Mouse (Mus musculus) fibroblast of lung, adult 2 months (primary cell): ENCODE measurements at regions not wholly inside any gene's neighbourhood (a gene's known extent, or its start where the extent isn't known, plus 50 kb on each side); places are given as distances from the start of the nearest gene placed in this dataset.

ENCODE experiments used
- DNase-seq: peaks from one replicate; pipeline ENCODE4 v3.0.0-alpha.2; 2011; ENCODE audit warnings: low read depth

DNA sequence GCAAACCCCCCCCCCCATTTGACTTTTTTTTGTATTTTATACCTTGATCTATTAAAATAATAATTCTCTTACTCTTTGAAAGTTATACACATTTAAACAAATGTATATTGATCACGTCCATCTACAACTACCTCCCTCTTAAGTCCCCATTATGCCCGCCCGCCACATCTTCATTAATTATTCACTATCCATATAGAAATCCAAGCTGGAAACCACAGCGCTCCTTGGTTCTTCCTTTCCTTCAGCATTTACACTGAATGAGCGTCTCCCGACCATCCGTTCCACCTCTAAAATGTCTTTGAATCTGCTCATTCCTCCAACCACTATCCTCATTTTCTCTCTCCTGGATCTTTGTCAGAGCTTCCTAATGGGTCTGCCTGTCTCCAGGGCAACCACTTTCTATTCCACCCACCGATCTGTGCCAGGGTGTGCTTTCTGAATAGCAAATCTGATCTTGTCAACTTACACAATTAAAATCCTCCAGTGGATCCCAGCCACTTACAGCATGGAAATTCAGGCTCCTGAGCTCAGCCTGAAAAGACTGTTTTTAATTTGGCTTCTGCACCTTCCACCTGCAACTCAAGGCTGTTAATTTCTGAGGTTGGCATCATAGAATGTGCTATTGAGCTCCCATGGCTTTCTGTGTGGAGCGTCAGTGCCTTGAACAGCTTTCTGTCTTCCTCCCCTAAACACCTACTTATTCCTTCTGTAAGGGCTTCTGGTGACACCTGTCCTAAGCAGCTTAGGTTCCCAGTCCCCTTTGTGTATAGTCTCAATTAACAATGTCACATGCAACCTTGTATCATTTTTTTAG is 265.5 kb downstream of the Spry2 start:
- DNase-seq, result no peak

DNA sequence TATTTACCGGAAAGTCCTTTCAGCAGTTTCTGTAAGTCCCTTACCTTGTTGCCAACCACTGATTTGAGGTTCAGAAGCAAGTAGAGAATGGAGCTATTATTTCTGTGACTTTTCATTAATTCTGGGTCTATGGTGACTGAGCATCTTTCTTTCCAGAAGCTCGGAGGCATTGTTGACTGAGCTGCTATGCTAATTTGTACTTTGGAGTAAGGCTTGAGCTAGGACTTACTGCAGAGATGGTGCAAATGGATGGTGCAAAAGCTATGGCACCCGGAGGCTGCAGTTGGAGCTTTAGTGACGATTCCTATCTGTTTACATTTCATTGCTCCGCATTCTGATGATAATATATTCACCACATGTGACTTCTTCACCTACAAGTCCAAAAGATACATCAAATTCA is 266.2 kb downstream of the Spry2 start:
- no peak for DNase-seq

DNA sequence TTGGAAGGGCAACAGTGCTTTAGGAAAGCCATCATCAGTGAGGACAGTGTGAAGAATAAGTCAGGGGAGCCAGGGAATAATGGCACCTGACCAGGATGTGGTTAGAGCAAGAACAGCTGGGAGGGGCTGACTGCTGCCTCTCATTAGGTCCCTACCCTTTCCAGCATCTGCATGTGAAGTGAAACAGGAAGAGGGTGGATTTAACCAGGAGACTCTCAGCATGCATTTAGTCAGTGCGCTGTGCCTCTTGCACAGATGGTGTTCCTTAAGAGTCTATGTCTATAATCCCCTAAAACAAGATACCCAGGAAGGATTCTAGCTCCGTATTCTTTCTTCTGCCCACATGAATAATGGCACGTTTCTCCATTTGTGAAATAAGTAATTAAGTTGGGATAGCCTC is 267.9 kb downstream of the Spry2 start:
- no peak for DNase-seq

DNA sequence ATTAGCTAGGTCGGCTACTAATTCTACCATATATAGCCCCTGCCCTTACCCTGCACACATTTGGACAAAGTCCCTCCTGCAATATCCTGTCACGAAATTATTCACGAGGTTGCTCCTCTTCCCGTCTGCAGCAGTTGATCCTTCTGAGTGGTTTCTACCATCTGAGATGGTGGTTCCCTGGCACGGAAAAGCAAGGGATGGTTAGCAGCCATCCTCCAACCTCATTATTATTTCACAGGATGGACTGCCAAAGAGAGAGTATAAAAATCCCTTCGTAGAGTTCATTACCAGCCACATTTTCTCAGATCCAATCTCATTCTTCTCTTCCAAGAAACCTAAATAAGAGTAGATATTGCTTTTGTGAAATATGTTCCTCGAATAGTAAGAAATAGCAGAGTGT is 272.2 kb downstream of the Spry2 start:
- DNase-seq, result no peak

DNA sequence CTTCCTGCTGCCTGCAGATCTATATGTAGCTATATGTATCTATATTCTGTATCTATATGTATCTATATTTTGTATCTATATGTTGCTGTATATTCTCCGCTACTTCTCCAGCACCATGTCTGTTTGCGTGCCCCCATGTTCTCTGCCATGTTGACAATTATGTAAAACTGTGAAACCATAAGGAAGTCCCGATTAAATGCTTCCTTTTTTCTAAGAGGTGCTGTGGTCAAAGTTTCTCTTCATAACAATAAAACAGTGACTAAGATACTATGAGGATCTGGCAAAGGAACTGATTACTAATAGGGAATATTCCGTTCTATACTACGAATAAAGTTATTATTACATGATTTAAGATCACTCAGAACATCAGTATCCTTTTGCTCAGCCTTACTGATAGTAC is 274.5 kb downstream of the Spry2 start:
- no peak for DNase-seq

DNA sequence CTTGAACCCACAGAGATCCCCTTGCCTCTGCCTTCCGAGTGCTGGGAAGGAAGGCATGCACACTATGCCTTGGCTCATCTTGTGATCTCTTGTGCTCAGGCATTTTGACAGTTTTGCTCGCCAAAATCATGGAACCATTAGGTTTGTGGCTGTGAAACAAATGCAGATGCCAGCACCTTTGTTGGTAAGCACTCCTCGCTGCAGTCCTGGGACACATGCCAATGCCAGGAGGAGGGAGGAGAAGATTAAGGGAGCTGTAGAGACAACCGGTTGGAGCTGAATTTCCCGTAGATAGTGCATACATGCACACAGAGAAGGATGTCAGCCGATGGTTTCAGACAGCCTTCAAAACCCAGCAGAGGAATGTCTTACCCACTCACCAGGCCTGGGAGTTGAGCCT is 275.5 kb downstream of the Spry2 start:
- no peak for DNase-seq

DNA sequence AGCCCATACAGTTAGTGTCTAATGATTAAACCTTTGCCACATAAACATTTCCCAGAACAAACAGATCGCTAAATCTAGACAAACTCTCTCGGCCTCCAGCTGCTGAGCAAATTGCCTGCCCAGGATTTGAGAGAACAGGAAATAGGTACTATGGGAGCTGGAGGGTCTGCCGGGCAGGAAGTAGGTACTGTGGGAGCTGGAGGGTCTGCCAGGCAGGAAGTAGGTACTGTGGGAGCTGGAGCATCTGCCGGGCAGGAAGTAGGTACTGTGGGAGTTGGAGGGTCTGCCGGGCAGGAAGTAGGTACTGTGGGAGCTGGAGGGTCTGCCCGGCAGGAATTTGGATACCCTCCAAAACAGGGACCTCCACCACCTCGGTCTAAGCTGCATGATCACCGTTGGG is 277.2 kb downstream of the Spry2 start:
- DNase-seq, result no peak

DNA sequence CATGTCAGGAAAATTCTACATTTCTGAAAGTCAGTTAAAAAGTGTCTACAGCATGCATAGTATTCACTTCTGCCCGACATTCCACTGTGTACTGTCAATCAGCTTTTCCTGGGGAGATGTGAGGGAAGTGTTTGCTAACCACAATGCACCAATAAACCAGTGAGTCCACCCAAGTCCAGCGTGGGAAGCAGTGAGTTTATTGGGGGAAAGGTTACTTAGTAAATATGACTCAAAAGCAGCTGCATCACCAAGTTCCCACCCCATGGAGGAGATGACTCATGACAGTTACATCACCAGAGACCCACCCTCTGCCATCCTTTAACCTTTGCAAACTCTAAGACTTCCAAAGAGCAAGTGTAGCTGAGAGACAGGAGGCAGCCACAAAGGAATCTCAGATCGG is 280.9 kb downstream of the Spry2 start:
- peak; percentile 83 for DNase-seq

DNA sequence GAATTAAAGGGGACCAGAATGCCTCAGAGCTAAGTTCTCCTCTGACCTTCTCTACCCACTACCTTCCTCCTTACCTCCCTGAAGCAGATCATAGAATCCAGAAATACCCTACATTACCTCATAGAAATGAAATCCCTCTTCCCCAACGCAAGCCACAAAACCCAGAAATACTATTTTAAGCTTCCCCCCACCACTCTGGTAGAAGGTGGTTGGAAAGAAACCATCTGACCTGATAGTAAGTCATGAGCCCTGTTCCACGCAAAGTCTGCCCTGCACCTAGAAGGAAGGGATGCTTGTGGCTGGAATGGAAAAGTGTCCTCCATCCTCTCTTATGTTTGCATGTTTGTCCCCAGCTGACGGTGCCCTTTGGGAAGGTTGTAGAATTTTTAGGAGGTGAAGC is 283.8 kb downstream of the Spry2 start:
- DNase-seq, result no peak

DNA sequence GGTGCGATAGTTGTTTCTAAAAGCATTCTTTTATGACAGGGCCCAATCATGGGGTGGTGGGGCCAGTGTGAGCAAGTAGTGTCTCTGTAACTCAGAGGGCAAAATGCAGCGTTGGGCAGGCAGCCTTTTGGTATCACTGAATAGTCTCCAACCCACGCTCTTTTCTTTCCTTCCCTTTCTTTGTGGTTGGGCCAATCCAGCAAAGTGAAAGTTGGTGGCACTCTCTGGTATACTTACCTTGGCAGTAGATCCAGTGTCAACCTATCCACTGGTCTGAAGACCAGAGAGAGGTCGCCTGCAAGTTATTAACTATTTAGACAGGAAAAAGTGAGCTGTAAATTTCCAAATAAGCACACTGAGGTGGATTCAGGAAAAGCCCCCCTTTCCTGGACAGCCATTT is 287.8 kb downstream of the Spry2 start:
- no peak for DNase-seq

DNA sequence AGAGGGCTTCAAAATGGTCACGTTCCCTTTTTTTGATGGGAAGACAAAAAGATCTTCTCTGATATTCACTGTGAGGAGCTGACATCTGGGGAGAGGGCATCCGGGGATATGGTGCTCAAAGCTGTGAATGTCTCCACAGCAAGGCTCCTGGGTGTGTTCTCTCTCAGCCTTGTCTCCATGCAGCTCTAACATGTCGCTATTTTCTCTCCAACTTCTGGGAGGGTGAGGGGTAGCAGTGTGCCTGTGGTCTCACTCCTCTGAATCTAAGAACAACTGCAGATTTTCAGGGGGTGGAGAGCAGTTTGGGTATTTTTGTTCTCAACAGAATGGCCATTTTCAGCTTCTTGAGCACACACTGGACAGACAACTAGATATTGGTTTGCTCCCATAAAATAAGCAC is 290.1 kb downstream of the Spry2 start:
- no peak for DNase-seq

DNA sequence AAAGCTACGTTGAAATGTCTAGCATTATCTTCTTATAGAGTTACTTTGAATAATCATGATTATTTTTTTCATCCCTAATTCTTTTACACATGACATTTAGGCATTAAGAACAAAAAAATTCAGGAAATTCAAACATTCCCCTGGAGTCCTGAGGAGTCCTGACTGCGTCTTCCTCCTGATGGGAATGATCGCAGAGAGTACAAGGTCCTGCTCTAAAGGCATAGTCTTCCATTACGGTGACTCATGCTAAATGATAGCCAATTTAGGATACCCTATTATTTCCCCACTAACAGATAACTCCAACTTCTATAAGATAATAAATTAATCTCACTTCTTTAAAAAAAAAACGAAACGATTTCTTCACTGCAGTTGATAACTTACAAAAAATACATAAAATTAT is 292.2 kb downstream of the Spry2 start:
- DNase-seq, result no peak

DNA sequence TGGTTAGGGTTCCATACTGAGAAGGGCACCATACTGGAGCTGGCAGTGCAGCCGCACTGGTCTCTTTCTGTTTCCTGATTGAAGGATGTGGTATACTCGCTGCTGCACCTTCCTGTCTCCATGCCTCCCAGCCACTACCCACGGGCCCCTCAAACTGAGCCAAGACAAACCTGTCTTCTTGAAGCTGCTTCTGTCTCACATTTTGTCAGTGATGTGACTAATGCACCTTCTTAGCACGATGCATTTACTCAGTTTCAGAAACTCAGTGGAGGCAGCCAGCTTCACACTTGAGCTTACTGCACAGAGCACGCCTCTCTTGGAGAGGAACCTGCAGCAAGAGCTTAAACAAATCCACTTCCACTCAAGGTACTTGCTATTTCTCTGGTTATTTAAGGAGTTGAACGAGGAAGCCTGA is 293.6 kb downstream of the Spry2 start:
- no peak for DNase-seq

DNA sequence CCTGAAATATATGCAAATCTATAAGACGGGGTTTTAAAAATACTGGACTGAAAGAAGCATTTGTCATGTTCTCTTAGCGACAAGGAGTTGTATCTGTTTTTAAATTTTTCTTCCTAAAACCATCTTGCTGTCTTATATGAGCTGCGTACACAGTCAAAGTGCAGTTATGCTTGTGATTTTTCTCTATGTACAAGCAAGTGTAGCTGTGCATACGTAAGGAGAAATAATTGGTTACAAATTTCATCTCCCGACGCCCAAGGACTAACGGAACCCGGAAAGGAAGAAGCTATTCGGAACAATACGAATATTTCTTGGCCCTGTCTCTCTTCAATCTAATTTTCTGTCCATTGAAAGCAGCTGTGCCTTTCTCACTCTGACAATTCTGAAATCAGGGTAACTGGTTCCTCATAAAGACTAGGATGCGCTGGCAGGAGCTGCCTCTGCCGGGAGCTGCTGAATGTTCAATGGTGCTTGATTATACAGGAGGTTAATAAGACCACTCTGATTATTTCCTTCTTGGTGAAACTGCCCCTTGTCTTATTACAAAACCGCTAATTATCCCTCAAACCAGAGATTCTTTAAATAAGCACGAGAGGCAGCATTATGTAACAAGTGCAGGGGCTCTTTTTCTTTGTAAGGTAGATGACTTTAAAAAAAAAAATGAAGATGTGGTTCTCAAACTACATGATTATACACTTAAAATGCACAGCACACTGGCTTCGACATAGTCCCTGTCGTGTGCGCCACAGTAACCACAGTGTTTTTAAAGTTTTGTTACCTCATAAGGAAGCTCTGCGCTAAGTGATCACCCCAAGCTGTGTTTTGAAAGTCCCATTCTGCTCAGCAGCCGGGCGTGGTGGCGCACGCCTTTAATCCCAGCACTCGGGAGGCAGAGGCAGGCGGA is 296.8 kb downstream of the Spry2 start:
- no peak for DNase-seq

DNA sequence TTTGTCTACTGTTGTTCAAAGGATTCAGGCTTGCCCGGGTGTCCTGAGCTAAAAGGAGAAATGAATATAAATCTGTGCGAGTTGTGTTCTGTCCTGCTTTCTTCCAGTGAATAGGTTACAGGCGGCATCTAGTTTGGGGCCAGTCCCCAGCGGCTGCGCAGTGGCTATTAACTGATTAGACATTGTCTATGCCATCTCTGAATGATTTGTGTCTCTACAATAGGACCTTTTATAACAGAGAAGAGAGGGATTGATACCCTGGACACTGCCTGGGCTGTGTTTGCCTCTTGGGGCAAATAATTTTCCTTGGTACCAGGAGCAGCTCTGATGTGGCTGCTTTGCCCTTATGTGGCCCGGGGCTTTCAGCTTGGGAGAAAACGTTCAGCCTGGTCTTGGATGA is 306.9 kb downstream of the Spry2 start:
- no peak for DNase-seq

DNA sequence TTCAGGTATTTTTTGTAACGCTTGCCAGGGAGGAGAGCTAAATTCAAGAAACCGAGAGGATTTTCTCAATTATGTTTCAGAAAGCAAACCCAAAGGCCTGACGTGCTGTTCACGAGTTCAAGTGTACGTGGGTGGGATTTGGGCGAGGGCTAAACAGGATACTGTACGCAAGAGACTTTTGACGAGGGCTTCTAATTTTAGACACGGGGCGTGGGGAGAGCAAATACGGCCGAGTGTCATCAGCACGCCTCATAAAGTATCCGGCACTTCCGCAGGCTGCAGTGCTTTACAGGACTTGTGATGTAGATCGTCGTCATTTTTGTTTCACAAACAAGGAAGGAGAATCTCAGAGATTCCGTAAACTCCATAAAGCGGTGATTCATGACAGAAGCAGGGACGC is 307.4 kb downstream of the Spry2 start:
- DNase-seq, result no peak

DNA sequence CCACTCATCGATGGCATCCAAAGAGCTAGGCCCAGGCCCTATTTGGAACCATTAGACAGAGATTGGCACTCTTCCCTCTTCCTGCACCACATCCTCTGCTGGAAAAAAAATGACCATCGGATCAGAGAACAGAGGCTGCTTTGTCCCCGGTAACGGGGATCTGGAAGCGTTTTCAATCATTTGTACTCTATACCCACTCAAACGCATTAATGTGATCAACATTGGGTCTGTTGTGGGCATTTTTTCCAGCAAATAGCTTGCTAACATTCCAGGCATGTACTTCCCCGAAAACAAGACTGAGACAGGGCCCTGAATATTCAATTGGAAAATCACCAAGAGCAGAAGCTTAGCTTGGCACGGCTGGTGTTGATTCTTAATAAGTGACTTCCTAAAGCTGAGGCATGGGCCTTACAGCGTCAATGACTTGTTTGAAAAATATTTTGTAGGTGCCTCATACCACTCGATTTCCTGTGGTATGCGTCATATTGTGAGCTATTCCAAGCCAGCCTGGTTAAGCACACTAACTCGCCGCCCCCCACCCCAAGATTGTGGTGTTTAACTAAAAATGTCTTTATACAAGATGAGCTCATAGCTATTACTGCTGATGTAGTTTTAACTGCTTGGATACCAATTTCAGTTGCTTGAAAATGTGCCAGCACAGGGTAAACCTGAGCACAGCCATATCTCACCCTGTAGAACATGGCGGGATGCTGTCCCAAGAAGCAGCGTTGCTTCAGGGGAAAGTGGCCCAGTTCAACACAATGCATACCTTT is 308.0 kb downstream of the Spry2 start:
- DNase-seq, result peak; percentile 88

DNA sequence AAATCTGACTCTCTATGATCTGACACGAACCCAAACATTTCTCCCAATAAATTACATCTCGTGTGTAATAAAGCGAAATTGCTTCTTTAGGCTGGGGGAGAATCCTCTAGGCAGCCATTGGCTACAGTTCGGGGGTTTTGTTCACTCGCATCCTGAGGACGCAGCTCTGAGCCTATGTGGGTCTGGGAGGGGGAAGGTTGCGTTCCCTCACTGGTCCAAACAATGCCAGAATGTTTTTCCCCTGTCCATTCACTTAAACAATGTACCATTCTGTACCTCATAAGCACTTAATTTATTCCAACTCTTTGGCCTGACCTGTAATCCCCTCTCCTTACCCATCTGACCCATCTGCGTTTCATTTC is 308.6 kb downstream of the Spry2 start:
- no peak for DNase-seq

DNA sequence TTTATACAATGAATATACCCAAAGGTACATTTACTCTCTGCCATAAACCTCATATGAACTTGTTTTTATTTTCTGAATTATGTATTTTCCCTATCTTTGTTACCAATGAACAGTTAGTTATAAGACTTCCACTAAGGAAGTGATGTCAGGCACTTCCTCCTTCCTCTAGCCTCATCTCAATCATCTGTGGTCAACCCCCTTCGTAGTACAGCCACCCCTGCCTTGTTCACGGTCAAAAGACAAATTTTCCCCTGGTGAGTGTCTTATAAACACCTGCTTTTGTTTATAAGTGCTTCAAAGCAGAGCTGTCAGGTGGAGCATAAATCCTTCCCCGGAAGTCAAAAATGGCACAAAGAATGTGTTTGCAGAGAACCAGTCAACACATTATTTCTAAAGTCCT is 312.0 kb downstream of the Spry2 start:
- DNase-seq, result no peak

DNA sequence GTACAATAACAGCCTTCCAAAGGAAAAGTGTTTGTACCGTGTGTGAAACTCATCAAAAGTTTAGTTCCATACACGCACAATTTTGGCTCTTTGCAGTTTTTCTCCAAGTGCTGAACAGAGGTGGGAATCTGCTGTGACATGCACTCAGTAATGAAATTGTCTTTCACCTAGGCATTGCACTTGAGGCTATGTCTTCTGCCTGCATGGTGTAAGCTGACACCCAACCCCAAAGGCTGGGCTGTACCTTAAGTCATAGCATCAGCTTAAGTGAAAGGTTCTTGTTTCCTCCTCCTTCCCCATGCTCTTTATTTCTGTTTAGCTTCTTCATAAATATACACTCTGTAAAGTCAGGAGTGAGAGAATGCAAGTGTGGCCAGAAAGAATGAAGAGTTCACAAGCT is 313.1 kb downstream of the Spry2 start:
- DNase-seq, result no peak

DNA sequence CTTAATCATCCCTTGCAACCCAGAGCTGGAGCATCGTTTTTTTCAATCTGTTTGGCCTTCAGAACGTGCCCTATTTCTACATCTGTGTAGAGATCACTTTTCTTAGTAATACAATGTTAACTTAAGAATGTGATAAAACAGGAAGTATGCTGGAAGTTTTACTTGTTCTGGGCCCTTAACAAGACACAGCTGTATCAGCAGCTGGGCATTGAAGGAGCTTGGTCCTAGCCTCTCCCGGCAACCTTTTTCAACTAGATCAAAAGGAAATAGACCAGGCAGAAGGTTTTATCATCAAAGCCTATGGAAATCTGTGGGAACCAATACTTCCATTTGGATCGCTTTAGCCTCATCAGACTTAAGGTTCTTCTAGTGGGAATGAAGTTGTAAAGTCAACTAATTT is 317.9 kb downstream of the Ndfip2 start:
- DNase-seq, result no peak

DNA sequence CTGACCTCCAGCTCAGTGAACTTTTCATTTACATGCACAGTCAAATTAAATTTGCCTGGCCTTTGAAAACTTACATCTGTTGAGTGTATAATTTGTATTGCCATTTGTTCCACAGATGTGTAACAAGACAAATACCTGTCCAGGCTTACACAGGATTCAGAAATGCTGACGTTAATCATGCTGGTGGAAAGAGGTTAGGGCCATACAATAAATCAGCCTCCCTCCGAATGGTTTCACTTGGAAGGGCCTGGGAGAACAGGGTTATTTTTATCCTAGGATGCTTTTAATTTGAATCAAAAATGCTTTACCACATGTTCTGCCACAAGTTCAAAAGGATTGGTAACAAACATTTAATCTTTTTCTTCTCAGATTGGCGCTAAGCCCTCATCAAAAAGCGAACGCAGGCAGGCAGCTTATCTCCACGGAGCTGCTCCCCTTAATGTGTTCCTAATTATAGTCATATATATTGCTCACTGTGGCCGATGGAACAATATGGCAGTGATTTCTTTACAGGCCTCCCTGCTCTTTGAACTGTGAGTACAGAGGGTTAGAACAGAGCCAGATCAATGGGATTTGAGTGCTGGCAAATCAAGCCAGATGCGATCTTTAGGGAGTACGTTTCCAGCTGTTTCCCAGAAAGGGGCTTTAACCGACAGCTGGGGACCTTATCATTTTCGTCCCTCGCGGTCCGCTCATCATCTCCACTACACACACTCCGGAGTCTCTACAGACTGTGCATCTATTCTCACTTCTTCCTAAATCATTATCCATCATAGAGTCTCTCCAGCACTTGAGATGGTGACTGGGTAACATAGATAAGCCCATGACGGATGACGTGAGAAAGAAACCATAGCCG is 313.9 kb downstream of the Ndfip2 start:
- no peak for DNase-seq
